Mouse (Mus musculus) midbrain, embryonic 14.5 days (tissue): Measurements from ENCODE around the gene Gm43552. TPM values are rescaled to one million over a fixed set of nuclear protein-coding genes. Genes with fewer than 3 reads are reported as not detected.

ENCODE experiments used
- ATAC-seq: fragments of 200-750 bp; cut with Nextera tagmentation; 2 replicates; pipeline ENCODE4 v1.8.0; 2017; ENCODE audit warnings: moderate number of reproducible peaks, moderate library complexity; ENCODE audit not compliant: low FRiP score, low TSS enrichment
- DNase-seq: peaks from one replicate; pipeline ENCODE4 v3.0.0-alpha.2; 2015
- H3K27ac ChIP-seq: fragments of 300-500 bp; sonication (generic); replicated peaks from 2 replicates; pipeline ENCODE4 v1.5.1; 2014; ENCODE audit warnings: mild to moderate bottlenecking, low read depth, low read length, moderate library complexity
- H3K27me3 ChIP-seq: fragments of 300-500 bp; sonication (generic); 2 replicates; pipeline ENCODE4 v1.6.1; 2014; ENCODE audit warnings: low read length, control low read depth, mixed read lengths; ENCODE audit not compliant: control insufficient read depth, insufficient read depth
- H3K36me3 ChIP-seq: fragments of 300-500 bp; sonication (generic); 2 replicates; pipeline ENCODE4 v1.6.1; 2014; ENCODE audit warnings: low read length, control low read depth; ENCODE audit not compliant: control insufficient read depth, insufficient read depth
- H3K4me1 ChIP-seq: fragments of 300-500 bp; sonication (generic); 2 replicates; pipeline ENCODE4 v1.6.1; 2014; ENCODE audit warnings: mild to moderate bottlenecking, antibody characterized with exemption, low read length, control low read depth; ENCODE audit not compliant: control insufficient read depth, insufficient read depth
- H3K4me2 ChIP-seq: fragments of 300-500 bp; sonication (generic); 2 replicates; pipeline ENCODE4 v1.6.1; 2014; ENCODE audit warnings: mild to moderate bottlenecking, low read length, moderate library complexity
- H3K4me3 ChIP-seq: fragments of 300-500 bp; sonication (generic); replicated peaks from 2 replicates; pipeline ENCODE4 v1.5.1; 2014; ENCODE audit warnings: low read depth, low read length
- H3K9ac ChIP-seq: fragments of 300-500 bp; sonication (generic); replicated peaks from 2 replicates; pipeline ENCODE4 v1.6.1; 2014; ENCODE audit warnings: mild to moderate bottlenecking, low read length, moderate library complexity
- H3K9me3 ChIP-seq: fragments of 300-500 bp; sonication (generic); 2 replicates; pipeline ENCODE4 v1.6.1; 2016; ENCODE audit warnings: low read length, control low read depth, mixed read lengths; ENCODE audit not compliant: control insufficient read depth
- WGBS: fragments of 180-500 bp; shearing (Covaris S2); extraction: QIAGEN DNeasy Blood & Tissue Kit; methylation state at CpG from one replicate; pipeline ENCODE4 v1.1.7; 2014; 5-methylcytosine and 5-hydroxymethylcytosine counted together
- polyA plus RNA-seq: library from polyadenylated mRNA; unstranded; fragments of >200 nt; fragmentation: Nextera tagmentation; extraction: Ambion mirVana; gene quantifications from 2 replicates; pipeline ENCODE4 v1.2.1, GENCODE M21; 2014

The Gm43552 gene
- polyA plus RNA-seq, 1 experiment from 2014 or later: 3.0 TPM

DNA sequence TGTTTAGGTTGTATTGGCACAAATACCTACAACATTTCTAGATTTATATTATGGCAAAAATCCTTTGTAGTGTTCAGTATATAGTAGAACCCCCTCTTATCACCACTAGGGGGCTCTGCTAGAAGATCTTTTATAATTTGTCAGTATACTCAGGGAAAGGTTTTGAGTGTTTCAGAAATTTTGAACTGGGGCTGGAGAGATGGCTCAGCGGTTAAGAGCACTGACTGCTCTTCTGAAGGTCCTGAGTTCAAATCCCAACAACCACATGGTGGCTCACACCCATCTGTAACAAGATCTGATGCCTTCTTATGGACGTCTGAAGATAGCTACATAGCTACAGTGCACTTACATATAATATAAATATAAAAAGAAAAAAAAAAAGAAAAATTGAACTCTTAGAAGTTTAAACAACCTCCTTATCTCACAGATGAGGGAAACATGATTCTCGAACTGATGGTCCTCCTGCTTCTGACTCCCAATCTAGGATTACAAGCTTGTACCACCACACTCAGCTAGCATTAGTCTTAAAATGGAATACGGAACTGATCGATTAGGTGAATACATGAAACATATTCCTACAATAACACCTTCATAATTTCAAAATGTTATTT lies 42.9 kb upstream of the Gm43552 start:
- Histone ChIP-seq H3K4me1 (peaks cover 15% of the 10 kb centered on the region), H3K27me3 (no peaks in the 10 kb centered on the region), H3K9me3 (no peaks in the 10 kb centered on the region), H3K36me3 (no peaks in the 10 kb centered on the region), H3K27ac (no peak overlapping the region), H3K4me2 (no peak overlapping the region; the same call in 1 of the 2 replicates), H3K4me3 (no peak overlapping the region), H3K9ac (no peak overlapping the region)
- DNase-seq (peak; percentile 78), ATAC-seq (no peak)
- 79% methylated on average over 5 of the region's 5 CpGs for WGBS

DNA sequence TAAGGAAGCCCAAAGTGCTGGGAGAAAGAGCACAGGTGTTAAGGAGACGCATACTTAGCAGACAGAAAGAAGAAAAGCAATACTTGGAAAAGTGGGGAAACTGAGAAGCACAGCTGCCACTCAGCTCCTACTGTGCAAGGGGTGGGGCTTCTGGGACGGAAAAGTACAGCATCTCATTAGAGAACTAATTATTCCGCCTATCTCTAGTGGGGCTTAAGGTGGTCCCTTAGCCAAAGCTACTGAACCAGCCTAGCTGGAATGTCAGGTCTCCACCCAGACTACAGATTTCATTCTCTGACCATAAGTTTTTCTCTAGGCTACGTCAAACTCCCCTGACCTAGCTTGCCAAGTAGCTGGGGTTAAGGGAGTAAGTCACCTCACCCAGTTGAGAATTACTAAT lies 41.9 kb upstream of the Gm43552 start:
- H3K4me1 ChIP-seq: peaks cover 12% of the 10 kb centered on the region
- ATAC-seq (no peak), DNase-seq (no peak)
- no peak overlapping the region for H3K4me3 ChIP-seq
- H3K9me3 ChIP-seq: no peaks in the 10 kb centered on the region
- no peak overlapping the region for H3K4me2 ChIP-seq
- H3K27me3 ChIP-seq: no peaks in the 10 kb centered on the region
- no peak overlapping the region for H3K9ac ChIP-seq
- H3K27ac ChIP-seq: no peak overlapping the region
- no peaks in the 10 kb centered on the region for H3K36me3 ChIP-seq
- 60% methylated on average over 4 of the region's 4 CpGs for WGBS

DNA sequence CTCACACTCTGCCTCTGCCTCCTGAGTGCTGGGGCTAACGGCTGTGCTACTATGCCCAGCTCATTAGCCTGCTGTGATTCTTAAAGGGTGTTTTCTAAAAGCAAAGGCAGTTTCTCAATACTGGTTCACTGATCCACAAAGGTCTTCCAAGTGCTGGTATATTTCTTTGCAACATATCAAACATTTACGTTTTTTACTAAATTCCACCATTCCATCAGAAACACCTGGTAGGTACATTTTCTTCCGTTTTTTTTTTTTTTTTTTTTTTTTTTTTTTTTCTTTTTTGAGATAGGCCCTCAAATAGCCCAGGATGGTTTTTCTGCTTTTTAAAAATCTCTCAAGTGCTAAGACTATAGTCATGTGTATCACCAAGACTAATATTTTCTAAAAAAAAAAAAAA lies 38.6 kb upstream of the Gm43552 start:
- H3K36me3 ChIP-seq: no peaks in the 10 kb centered on the region
- WGBS: 78% methylated on average over 3 of the region's 3 CpGs
- no peak for DNase-seq

GRCm38 (mm10) chr5:65525674-65526443 lies 33.2 kb upstream of the Gm43552 start:
- ATAC-seq (no peak), DNase-seq (peak; percentile 32)
- Histone ChIP-seq H3K4me2 (no peak overlapping the region), H3K9me3 (no peaks in the 10 kb centered on the region), H3K9ac (no peak overlapping the region), H3K36me3 (no peaks in the 10 kb centered on the region), H3K4me3 (no peak overlapping the region), H3K4me1 (peaks cover 3% of the 10 kb centered on the region; the same call in 1 of the 2 replicates), H3K27ac (no peak overlapping the region), H3K27me3 (no peaks in the 10 kb centered on the region)
- WGBS: 2% methylated on average over 8 of the region's 8 CpGs

More for the DNA sequence above, 38.6 kb upstream of the Gm43552 start:
- H3K27ac ChIP-seq: no peak overlapping the region
- no peak overlapping the region for H3K9ac ChIP-seq
- no peak overlapping the region for H3K4me3 ChIP-seq
- no peaks in the 10 kb centered on the region for H3K27me3 ChIP-seq
- no peak for ATAC-seq
- peaks cover under 1% of the 10 kb centered on the region; the same call in 1 of the 2 replicates for H3K4me1 ChIP-seq
- no peaks in the 10 kb centered on the region for H3K9me3 ChIP-seq
- H3K4me2 ChIP-seq: no peak overlapping the region

DNA sequence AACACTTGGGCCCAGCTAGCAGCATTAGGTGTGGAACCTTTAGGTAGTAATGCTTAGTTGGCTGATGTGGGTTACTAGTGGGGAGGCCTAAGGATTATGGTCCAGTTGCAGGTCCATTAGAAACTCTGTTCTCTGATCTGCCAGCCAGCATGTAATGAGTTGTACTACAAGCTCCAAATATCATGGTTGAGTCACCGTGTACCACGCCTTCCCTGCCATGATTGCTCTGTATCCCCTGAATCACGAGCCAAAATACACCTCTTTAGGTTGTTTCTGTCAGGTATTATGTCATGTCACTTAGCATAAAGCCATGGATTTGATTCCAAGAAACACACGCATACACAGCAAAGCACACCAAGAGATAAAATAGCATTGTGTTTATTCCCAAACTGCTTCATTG lies 32.2 kb upstream of the Gm43552 start:
- H3K4me1 ChIP-seq: peaks cover 3% of the 10 kb centered on the region; the same call in 1 of the 2 replicates

GRCm38 (mm10) chr5:65521803-65522202 lies 29.2 kb upstream of the Gm43552 start:
- peak; percentile 35 for DNase-seq
- Histone ChIP-seq H3K9ac (no peak overlapping the region), H3K9me3 (no peaks in the 10 kb centered on the region), H3K36me3 (no peaks in the 10 kb centered on the region), H3K4me1 (peaks cover 3% of the 10 kb centered on the region; the same call in 1 of the 2 replicates), H3K4me2 (no peak overlapping the region), H3K27me3 (no peaks in the 10 kb centered on the region), H3K4me3 (no peak overlapping the region), H3K27ac (no peak overlapping the region)
- WGBS: 74% methylated on average over 1 of the region's 1 CpGs
- no peak for ATAC-seq

More for the DNA sequence above, 32.2 kb upstream of the Gm43552 start:
- Histone ChIP-seq H3K4me3 (no peak overlapping the region), H3K4me2 (no peak overlapping the region), H3K27me3 (no peaks in the 10 kb centered on the region), H3K36me3 (no peaks in the 10 kb centered on the region), H3K9me3 (no peaks in the 10 kb centered on the region), H3K9ac (no peak overlapping the region), H3K27ac (no peak overlapping the region)
- ATAC-seq (no peak), DNase-seq (no peak)
- 60% methylated on average over 4 of the region's 4 CpGs for WGBS

DNA sequence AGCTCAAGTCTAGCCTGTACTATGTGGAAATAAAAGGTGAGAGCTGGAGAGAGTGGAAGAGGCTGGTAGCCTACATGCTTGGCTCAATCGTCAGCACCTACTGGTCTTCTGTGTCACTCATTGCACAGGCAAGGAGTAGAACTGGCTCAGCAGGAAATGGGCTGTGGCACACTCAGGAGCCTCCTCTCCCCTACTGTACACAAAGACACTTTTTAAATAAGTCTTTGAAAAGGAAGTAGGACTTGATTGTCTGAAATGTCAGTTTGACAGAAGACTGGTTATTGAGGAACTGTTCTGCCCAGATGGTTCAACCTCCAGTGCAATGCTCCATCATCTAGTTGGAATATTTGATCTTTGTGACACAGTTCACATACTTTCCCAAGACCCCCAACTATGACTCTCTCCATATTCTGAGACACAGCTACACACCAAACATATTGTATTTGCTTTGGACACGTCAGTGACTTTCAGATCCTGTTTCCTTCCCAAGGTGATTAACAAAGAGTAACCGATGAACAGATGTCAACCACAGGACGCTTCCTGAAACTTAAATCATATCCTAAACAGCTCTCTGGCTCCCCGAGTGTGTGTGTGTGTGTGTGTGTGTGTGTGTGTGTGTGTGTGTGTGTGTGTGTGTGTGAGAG lies 22.1 kb upstream of the Gm43552 start:
- DNase-seq (no peak), ATAC-seq (no peak)
- Histone ChIP-seq H3K4me2 (no peak overlapping the region), H3K27ac (no peak overlapping the region), H3K9me3 (no peaks in the 10 kb centered on the region), H3K9ac (no peak overlapping the region), H3K4me1 (no peaks in the 10 kb centered on the region), H3K36me3 (no peaks in the 10 kb centered on the region), H3K27me3 (no peaks in the 10 kb centered on the region), H3K4me3 (no peak overlapping the region)
- 84% methylated on average over 5 of the region's 5 CpGs for WGBS

GRCm38 (mm10) chr5:65513506-65513905 lies 20.9 kb upstream of the Gm43552 start:
- no peak overlapping the region for H3K9ac ChIP-seq
- 93% methylated on average over 3 of the region's 3 CpGs for WGBS

More at GRCm38 (mm10) chr5:65513506-65513905, 20.9 kb upstream of the Gm43552 start:
- Histone ChIP-seq H3K4me2 (no peak overlapping the region), H3K4me3 (no peak overlapping the region), H3K9me3 (no peaks in the 10 kb centered on the region), H3K27me3 (no peaks in the 10 kb centered on the region), H3K36me3 (no peaks in the 10 kb centered on the region), H3K27ac (no peak overlapping the region), H3K4me1 (no peaks in the 10 kb centered on the region)
- no peak for ATAC-seq
- DNase-seq: no peak
